Mouse (Mus musculus) C2C12 (cell line): ENCODE results near the gene Tas2r143. TPM values are rescaled to one million over a fixed set of nuclear protein-coding genes. Genes with fewer than 3 reads are reported as not detected.

ENCODE experiments used
- H3K27me3 ChIP-seq: one replicate; pipeline ENCODE4 v1.6.1; 2011; ENCODE audit not compliant: control insufficient read depth, insufficient read depth, insufficient read length
- H3K36me3 ChIP-seq: one replicate; pipeline ENCODE4 v1.6.1; 2011; ENCODE audit not compliant: control insufficient read depth, insufficient read depth
- H3K4me3 ChIP-seq: one replicate; pipeline ENCODE4 v1.5.1; 2011; ENCODE audit warnings: mild to moderate bottlenecking, control low read depth; ENCODE audit not compliant: poor library complexity, insufficient read depth, severe bottlenecking
- H3K79me2 ChIP-seq: one replicate; pipeline ENCODE4 v1.6.1; 2011; ENCODE audit not compliant: control insufficient read depth, insufficient read depth
- H3K79me3 ChIP-seq: one replicate; pipeline ENCODE4 v1.6.1; 2011; ENCODE audit warnings: low read depth, control low read depth
- H3ac ChIP-seq: one replicate; pipeline ENCODE3; 2011; ENCODE audit warnings: low read depth; ENCODE audit not compliant: control insufficient read depth, insufficient read length
- CEBPB ChIP-seq: IDR thresholded peaks from one replicate; pipeline ENCODE4 v1.6.1; 2011; ENCODE audit warnings: low read depth, mild to moderate bottlenecking, control low read depth, moderate library complexity
- CTCF ChIP-seq: IDR thresholded peaks from one replicate; pipeline ENCODE4 v1.5.1; 2011; ENCODE audit not compliant: control insufficient read depth, insufficient read depth, insufficient read length
- FOSL1 ChIP-seq: IDR thresholded peaks from one replicate; pipeline ENCODE4 v1.8.0; 2011; ENCODE audit warnings: mild to moderate bottlenecking, low read length; ENCODE audit not compliant: poor library complexity, insufficient read depth, severe bottlenecking
- MAX ChIP-seq: IDR thresholded peaks from one replicate; pipeline ENCODE4 v1.6.1; 2011; ENCODE audit warnings: mild to moderate bottlenecking, control low read depth
- MYOD1 ChIP-seq: IDR thresholded peaks from one replicate; pipeline ENCODE4 v1.6.1; 2011; ENCODE audit warnings: low read depth; ENCODE audit not compliant: control insufficient read depth, insufficient read length
- MYOG ChIP-seq: IDR thresholded peaks from one replicate; pipeline ENCODE4 v1.6.1; 2011; ENCODE audit not compliant: control insufficient read depth, insufficient read length; ENCODE audit errors: extremely low read depth
- USF1 ChIP-seq: IDR thresholded peaks from one replicate; pipeline ENCODE4 v1.6.1; 2011; ENCODE audit warnings: low read depth, mild to moderate bottlenecking, control low read depth, moderate library complexity
- polyA plus RNA-seq: library from polyadenylated mRNA; unstranded; fragments of >200 nt; fragmentation: generic; extraction: Trizol; gene quantifications from one replicate; pipeline ENCODE4 v1.2.1, GENCODE M21; 2012; ENCODE audit warnings: missing spikeins

The Tas2r143 gene
- polyA plus RNA-seq, 1 experiment: not detected

- Histone ChIP-seq H3K79me3 (no peaks in the 10 kb centered on the region), H3K27me3 (no peaks in the 10 kb centered on the region), H3K36me3 (no peaks in the 10 kb centered on the region), H3ac (no peak overlapping the region), H3K79me2 (no peaks in the 10 kb centered on the region), H3K4me3 (no peak overlapping the region)
- TF ChIP-seq MAX (no peak), USF1 (no peak), FOSL1 (no peak)
Observed at GRCm38 (mm10) chr6:42370630-42371363, 29.2 kb upstream of the Tas2r143 start.

GRCm38 (mm10) chr6:42372001-42372400, 28.0 kb upstream of the Tas2r143 start:
- Histone ChIP-seq H3K4me3 (no peak overlapping the region), H3ac (no peak overlapping the region), H3K36me3 (no peaks in the 10 kb centered on the region), H3K27me3 (no peaks in the 10 kb centered on the region), H3K79me2 (no peaks in the 10 kb centered on the region), H3K79me3 (no peaks in the 10 kb centered on the region)
- TF ChIP-seq MYOG (no peak), MYOD1 (no peak), CEBPB (no peak), CTCF (no peak), MAX (no peak), USF1 (no peak), FOSL1 (no peak)

GRCm38 (mm10) chr6:42372421-42372815, 27.6 kb upstream of the Tas2r143 start:
- Histone ChIP-seq H3K4me3 (no peak overlapping the region), H3ac (no peak overlapping the region), H3K36me3 (no peaks in the 10 kb centered on the region), H3K79me2 (no peaks in the 10 kb centered on the region), H3K27me3 (no peaks in the 10 kb centered on the region), H3K79me3 (no peaks in the 10 kb centered on the region)
- TF ChIP-seq CTCF: no peak
- TF ChIP-seq MYOG: no peak

- H3K27me3 ChIP-seq: no peaks in the 10 kb centered on the region
- no peaks in the 10 kb centered on the region for H3K79me3 ChIP-seq
- H3K36me3 ChIP-seq: no peaks in the 10 kb centered on the region
- peak within 1 kb of the TSS; percentile 56 for H3ac ChIP-seq
- H3K4me3 ChIP-seq: no peak within 1 kb of the TSS
- TF ChIP-seq MYOG (no peak), CEBPB (no peak), FOSL1 (no peak), MYOD1 (no peak)
- no peaks in the 10 kb centered on the region for H3K79me2 ChIP-seq
Observed at GRCm38 (mm10) chr6:42372816-42373547, 27.1 kb upstream of the Tas2r143 start, which contains the start of gene Epha1. TSS of gene Epha1 (minus strand) at chr6:42373268.

- peak overlapping the region; percentile 9 for H3ac ChIP-seq
- TF ChIP-seq FOSL1 (no peak), MYOG (no peak), CTCF (no peak), MYOD1 (no peak), MAX (no peak), CEBPB (no peak), USF1 (no peak)
- no peaks in the 10 kb centered on the region for H3K79me2 ChIP-seq
- no peaks in the 10 kb centered on the region for H3K36me3 ChIP-seq
- H3K79me3 ChIP-seq: no peaks in the 10 kb centered on the region
- no peaks in the 10 kb centered on the region for H3K27me3 ChIP-seq
- H3K4me3 ChIP-seq: no peak overlapping the region
Observed at GRCm38 (mm10) chr6:42373669-42374430, 26.2 kb upstream of the Tas2r143 start.

- H3ac ChIP-seq: no peak overlapping the region
- H3K79me2 ChIP-seq: no peaks in the 10 kb centered on the region
- no peaks in the 10 kb centered on the region for H3K27me3 ChIP-seq
- no peaks in the 10 kb centered on the region for H3K79me3 ChIP-seq
- peak; percentile 63 for TF ChIP-seq CEBPB
- no peak for TF ChIP-seq FOSL1
- no peak overlapping the region for H3K4me3 ChIP-seq
- no peaks in the 10 kb centered on the region for H3K36me3 ChIP-seq
Observed at GRCm38 (mm10) chr6:42374701-42375100, 25.3 kb upstream of the Tas2r143 start.
